Mouse (Mus musculus): ENCODE measurements around the gene Ltb4r1. TPM values are rescaled to one million over a fixed set of nuclear protein-coding genes. Genes with fewer than 3 reads are reported as not detected.

The Ltb4r1 gene
- polyA plus RNA-seq (2015; fragmentation: Nextera tagmentation; extraction: Ambion mirVana): 2.4 and 4.8 TPM in 2 replicates

DNA sequence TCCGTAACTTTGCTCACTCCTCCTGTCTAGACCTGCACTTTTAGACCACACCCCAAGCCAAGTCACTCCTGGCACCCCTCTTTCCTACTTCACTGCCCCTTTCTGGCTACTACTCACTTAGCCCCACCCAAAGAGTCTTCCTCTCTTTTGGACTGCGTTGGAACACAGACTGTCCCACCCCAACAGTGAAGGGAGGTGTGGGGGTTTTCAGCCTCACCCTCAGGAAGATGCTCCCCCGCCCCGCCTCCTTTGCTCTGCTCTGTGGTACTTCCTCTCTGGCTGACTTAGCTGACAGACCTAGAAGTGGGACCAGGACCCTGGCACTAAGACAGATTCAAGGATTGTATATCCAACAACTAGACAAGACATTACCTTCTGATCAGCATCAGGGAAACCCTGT lies at the start of gene Ltb4r1:
Ltb4r1 (plus strand) TSS at position 267 of the 400 bp plus-strand sequence.
- no peak within 1 kb of the TSS for H3K4me3 ChIP-seq (replicated peaks; ENCODE audit: low read length)
- peak within 1 kb of the TSS; percentile 27; the same call in 1 of the 2 replicates for H3K27ac ChIP-seq (ENCODE audit: low read length)
- no peaks in the 10 kb centered on the region for H3K36me3 ChIP-seq (ENCODE audit: control insufficient read depth, insufficient read depth, low read length)
- no peak for ATAC-seq (ENCODE audit: insufficient read depth, low FRiP score)
- no peaks in the 10 kb centered on the region for H3K9me3 ChIP-seq (replicated peaks; ENCODE audit: control insufficient read depth, low read length)
- H3K4me2 ChIP-seq (ENCODE audit: low read depth, low read length): no peak within 1 kb of the TSS
- peaks cover 13% of the 10 kb centered on the region for H3K4me1 ChIP-seq (ENCODE audit: control insufficient read depth, insufficient read depth, low read length)
- peaks cover 33% of the 10 kb centered on the region for H3K27me3 ChIP-seq (ENCODE audit: control insufficient read depth, insufficient read depth, low read length)
- 59% methylated on average over 4 of the region's 4 CpGs for WGBS
- no peak within 1 kb of the TSS for H3K9ac ChIP-seq (ENCODE audit: low read length)

DNA sequence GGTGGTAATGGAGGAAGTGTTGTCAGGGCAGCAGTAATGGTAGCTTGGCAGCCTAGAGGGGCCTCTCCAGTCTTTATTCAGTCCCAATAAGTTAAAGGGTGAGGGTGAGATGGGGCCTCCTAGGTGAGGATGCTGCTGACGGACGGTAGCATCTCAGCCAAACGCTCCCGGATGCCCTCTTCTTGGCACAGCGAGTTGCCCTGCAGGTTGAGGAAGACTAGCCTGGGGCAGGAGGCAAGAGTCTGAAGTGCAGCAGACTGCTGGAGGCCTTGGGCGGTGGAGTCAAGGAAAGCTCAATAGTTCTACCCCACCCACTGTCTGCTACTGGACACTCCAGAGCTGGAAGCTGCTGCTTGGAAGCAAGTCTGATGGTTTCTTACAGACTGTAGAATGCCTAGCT lies 49.5 kb upstream of the Ltb4r1 start:
- peak overlapping the region; percentile 79 for H3K27ac ChIP-seq (ENCODE audit: low read length)
- no peaks in the 10 kb centered on the region for H3K9me3 ChIP-seq (replicated peaks; ENCODE audit: control insufficient read depth, low read length)
- no peak for ATAC-seq (ENCODE audit: insufficient read depth, low FRiP score)
- H3K9ac ChIP-seq (ENCODE audit: low read length): no peak overlapping the region
- H3K4me1 ChIP-seq (ENCODE audit: control insufficient read depth, insufficient read depth, low read length): peaks cover 17% of the 10 kb centered on the region
- H3K27me3 ChIP-seq (ENCODE audit: control insufficient read depth, insufficient read depth, low read length): no peaks in the 10 kb centered on the region
- WGBS: 92% methylated on average over 6 of the region's 6 CpGs
- H3K36me3 ChIP-seq (ENCODE audit: control insufficient read depth, insufficient read depth, low read length): no peaks in the 10 kb centered on the region
- no peak overlapping the region for H3K4me3 ChIP-seq (replicated peaks; ENCODE audit: low read length)
- no peak overlapping the region for H3K4me2 ChIP-seq (ENCODE audit: low read depth, low read length)

DNA sequence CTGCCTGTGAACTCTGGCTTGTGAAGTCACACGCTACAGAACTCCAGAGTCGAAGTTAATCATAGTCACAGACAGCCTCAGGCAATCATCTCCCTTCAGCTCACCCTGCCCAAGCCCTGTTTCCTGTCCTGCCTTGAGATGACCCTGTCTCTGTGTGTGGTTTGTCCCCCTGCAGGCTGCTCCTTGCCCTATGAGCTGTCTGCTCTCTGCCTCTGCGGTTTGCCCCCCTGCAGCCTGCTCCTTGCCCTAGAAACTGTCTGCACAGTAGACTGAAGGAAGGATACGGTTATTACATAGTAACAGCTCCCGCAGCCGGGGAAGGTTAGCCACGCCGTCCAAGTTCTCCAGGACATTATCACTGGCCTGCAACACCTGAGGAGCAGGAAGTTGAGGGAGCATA lies 48.9 kb upstream of the Ltb4r1 start:
- Histone ChIP-seq H3K4me1 (ENCODE audit: control insufficient read depth, insufficient read depth, low read length) (peaks cover 20% of the 10 kb centered on the region), H3K9ac (ENCODE audit: low read length) (no peak overlapping the region), H3K36me3 (ENCODE audit: control insufficient read depth, insufficient read depth, low read length) (no peaks in the 10 kb centered on the region), H3K27ac (ENCODE audit: low read length) (no peak overlapping the region), H3K27me3 (ENCODE audit: control insufficient read depth, insufficient read depth, low read length) (no peaks in the 10 kb centered on the region), H3K9me3 (replicated peaks; ENCODE audit: control insufficient read depth, low read length) (no peaks in the 10 kb centered on the region), H3K4me2 (ENCODE audit: low read depth, low read length) (no peak overlapping the region), H3K4me3 (replicated peaks; ENCODE audit: low read length) (no peak overlapping the region)
- 79% methylated on average over 8 of the region's 8 CpGs for WGBS
- no peak for ATAC-seq (ENCODE audit: insufficient read depth, low FRiP score)

DNA sequence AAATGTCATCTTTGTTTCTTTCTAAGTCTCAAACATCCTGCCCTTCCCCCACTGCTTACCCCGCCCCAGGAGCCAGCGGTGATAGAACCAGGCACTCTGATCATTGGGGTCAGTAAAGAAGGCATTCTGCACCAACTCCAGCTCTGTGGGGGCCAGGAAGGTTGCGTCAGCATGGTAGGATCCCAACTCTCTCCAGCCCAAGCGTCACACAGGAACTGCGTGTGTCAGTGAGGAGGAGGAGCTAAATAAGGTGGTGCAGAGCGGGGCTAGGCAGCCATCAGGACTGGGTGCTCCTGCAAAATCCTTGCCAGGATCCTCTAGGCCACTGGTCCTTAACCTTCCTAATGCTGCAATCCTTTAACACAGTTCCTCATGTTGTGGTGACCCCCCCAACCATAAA lies 46.0 kb upstream of the Ltb4r1 start:
- Histone ChIP-seq H3K4me1 (ENCODE audit: control insufficient read depth, insufficient read depth, low read length) (peaks cover 7% of the 10 kb centered on the region), H3K4me3 (replicated peaks; ENCODE audit: low read length) (no peak overlapping the region), H3K36me3 (ENCODE audit: control insufficient read depth, insufficient read depth, low read length) (no peaks in the 10 kb centered on the region), H3K4me2 (ENCODE audit: low read depth, low read length) (no peak overlapping the region), H3K9ac (ENCODE audit: low read length) (no peak overlapping the region), H3K27me3 (ENCODE audit: control insufficient read depth, insufficient read depth, low read length) (no peaks in the 10 kb centered on the region), H3K9me3 (replicated peaks; ENCODE audit: control insufficient read depth, low read length) (no peaks in the 10 kb centered on the region), H3K27ac (ENCODE audit: low read length) (no peak overlapping the region)
- ATAC-seq (ENCODE audit: insufficient read depth, low FRiP score): no peak
- WGBS: 80% methylated on average over 6 of the region's 6 CpGs

DNA sequence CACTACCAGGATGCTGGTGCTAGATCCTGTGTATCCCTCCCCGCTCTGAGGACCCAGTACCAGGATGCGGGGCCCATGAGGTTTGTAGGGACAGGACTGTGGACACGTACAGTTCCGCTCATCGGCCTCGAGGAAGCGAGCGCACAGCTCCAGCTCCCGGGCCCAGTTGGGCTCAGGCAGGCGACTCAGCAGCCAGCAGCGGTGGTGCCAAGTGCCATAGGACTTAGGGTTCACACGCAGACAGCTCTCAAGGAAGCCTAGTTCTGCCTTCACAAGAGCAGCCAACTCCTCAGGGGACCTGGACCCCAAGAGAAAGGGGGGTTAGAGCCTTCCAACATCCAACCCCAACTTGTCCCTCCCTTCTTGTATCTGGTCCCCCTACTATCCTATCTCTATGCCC lies 45.1 kb upstream of the Ltb4r1 start:
- Histone ChIP-seq H3K27me3 (ENCODE audit: control insufficient read depth, insufficient read depth, low read length) (no peaks in the 10 kb centered on the region), H3K4me2 (ENCODE audit: low read depth, low read length) (peak overlapping the region; percentile 87; the same call in 1 of the 2 replicates), H3K4me1 (ENCODE audit: control insufficient read depth, insufficient read depth, low read length) (peaks cover 4% of the 10 kb centered on the region; the same call in 1 of the 2 replicates), H3K27ac (ENCODE audit: low read length) (no peak overlapping the region), H3K9ac (ENCODE audit: low read length) (no peak overlapping the region; the same call in 1 of the 2 replicates), H3K4me3 (replicated peaks; ENCODE audit: low read length) (no peak overlapping the region), H3K9me3 (replicated peaks; ENCODE audit: control insufficient read depth, low read length) (no peaks in the 10 kb centered on the region), H3K36me3 (ENCODE audit: control insufficient read depth, insufficient read depth, low read length) (no peaks in the 10 kb centered on the region)
- WGBS: 89% methylated on average over 12 of the region's 12 CpGs
- no peak for ATAC-seq (ENCODE audit: insufficient read depth, low FRiP score)

DNA sequence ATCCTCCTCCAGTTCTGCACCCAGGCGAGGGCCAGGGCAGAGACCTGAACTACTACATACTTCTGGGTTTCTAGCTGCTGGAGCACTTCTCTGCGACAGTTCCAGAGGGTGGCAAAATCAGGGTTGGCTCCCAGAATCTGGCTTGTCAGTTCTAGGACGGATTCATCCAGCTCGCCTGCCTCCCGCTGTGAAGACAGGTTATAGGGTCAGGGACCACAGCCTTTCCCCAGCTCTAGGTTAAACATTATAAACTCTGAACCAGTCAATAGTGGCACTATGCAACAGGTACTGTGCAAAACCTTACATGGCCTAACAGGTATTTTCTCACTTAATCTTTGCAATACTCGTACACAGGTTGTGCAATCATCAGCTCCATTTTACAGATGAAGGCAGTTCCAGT lies 44.7 kb upstream of the Ltb4r1 start:
- no peak for ATAC-seq (ENCODE audit: insufficient read depth, low FRiP score)
- Histone ChIP-seq H3K9me3 (replicated peaks; ENCODE audit: control insufficient read depth, low read length) (no peaks in the 10 kb centered on the region), H3K4me1 (ENCODE audit: control insufficient read depth, insufficient read depth, low read length) (peaks cover 4% of the 10 kb centered on the region; the same call in 1 of the 2 replicates), H3K36me3 (ENCODE audit: control insufficient read depth, insufficient read depth, low read length) (no peaks in the 10 kb centered on the region), H3K4me3 (replicated peaks; ENCODE audit: low read length) (peak overlapping the region; percentile 92), H3K4me2 (ENCODE audit: low read depth, low read length) (peak overlapping the region; percentile 87), H3K9ac (ENCODE audit: low read length) (peak overlapping the region; percentile 92; the same call in 1 of the 2 replicates), H3K27me3 (ENCODE audit: control insufficient read depth, insufficient read depth, low read length) (no peaks in the 10 kb centered on the region), H3K27ac (ENCODE audit: low read length) (peak overlapping the region; percentile 60)
- 72% methylated on average over 6 of the region's 6 CpGs for WGBS

DNA sequence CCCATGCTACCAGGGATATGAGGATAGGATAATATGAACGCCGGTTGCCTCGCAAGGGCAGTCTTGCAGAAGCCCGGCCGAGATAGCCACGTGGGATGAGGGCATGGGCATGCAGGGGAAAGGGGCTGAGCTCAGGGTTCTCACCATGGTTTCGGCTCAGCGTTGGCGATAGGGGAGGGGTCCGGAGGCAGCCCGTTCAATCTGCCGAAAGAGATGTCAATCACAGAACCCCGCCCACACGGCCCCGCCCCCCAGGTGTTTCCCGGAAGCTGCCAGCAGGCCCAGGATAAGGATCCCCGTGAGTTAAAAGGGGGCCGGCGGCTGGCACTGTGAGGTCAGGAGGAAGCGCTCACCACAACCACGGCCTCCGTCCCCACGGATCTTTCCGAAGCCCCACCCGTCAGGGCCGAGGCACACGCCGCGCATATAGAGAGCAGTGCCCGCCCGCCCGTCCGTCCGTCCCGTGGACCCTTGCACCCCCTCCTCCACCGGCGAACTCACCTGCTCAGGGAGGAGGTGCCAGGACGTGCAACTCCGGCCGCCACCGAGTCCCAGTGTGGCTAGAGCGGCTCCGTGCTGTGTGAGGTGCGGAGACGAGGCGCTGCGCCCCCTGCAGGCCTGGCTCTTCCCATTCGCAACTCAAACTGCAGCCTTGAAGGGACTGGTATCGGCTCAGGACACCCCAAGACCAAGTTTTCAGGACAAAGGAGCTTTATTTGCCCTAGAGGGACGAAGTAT lies 43.9 kb upstream of the Ltb4r1 start, which contains the start of gene Rabggta:
Rabggta (minus strand) TSS at position 564 of the 738 bp plus-strand sequence.
- Histone ChIP-seq H3K27ac (ENCODE audit: low read length) (peak within 1 kb of the TSS; percentile 90), H3K9me3 (replicated peaks; ENCODE audit: control insufficient read depth, low read length) (no peaks in the 10 kb centered on the region), H3K4me3 (replicated peaks; ENCODE audit: low read length) (peak within 1 kb of the TSS; percentile 92), H3K4me2 (ENCODE audit: low read depth, low read length) (peak within 1 kb of the TSS; percentile 87), H3K4me1 (ENCODE audit: control insufficient read depth, insufficient read depth, low read length) (peaks cover 4% of the 10 kb centered on the region; the same call in 1 of the 2 replicates), H3K27me3 (ENCODE audit: control insufficient read depth, insufficient read depth, low read length) (no peaks in the 10 kb centered on the region), H3K36me3 (ENCODE audit: control insufficient read depth, insufficient read depth, low read length) (no peaks in the 10 kb centered on the region), H3K9ac (ENCODE audit: low read length) (peak within 1 kb of the TSS; percentile 92)
- ATAC-seq (ENCODE audit: insufficient read depth, low FRiP score): peak; percentile 95
- WGBS: under 1% methylated on average over 50 of the region's 50 CpGs

DNA sequence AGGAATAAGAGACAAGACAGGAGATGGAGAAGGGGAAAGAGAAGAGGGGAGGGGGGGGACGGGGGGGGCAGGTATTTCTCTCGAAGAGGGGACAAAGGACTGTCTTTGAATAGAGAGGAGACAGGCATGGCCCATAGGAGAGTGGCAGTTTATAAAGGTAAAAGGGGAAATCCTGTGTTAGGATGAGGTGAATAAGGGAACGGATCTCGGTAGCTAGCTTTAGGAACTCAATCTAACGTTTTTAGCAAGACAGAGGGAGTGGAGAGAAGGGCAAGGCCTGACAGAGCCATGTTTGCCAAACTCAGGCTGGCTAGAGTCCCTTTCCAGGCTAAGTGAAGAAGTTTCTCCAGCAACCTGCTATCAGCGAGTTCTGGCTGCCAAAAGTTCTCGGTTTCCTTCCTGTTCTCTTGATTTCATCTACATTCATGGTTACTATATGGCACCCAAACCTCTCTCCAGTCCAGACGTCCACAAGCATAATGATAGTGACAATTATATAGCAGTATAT lies 43.3 kb upstream of the Ltb4r1 start:
- peaks cover 4% of the 10 kb centered on the region; the same call in 1 of the 2 replicates for H3K4me1 ChIP-seq (ENCODE audit: control insufficient read depth, insufficient read depth, low read length)
- H3K9me3 ChIP-seq (replicated peaks; ENCODE audit: control insufficient read depth, low read length): no peaks in the 10 kb centered on the region
- peak overlapping the region; percentile 87 for H3K4me2 ChIP-seq (ENCODE audit: low read depth, low read length)
- H3K27ac ChIP-seq (ENCODE audit: low read length): peak overlapping the region; percentile 18; the same call in 1 of the 2 replicates
- 51% methylated on average over 8 of the region's 8 CpGs for WGBS
- peak overlapping the region; percentile 92 for H3K9ac ChIP-seq (ENCODE audit: low read length)
- ATAC-seq (ENCODE audit: insufficient read depth, low FRiP score): no peak
- no peaks in the 10 kb centered on the region for H3K36me3 ChIP-seq (ENCODE audit: control insufficient read depth, insufficient read depth, low read length)
- H3K27me3 ChIP-seq (ENCODE audit: control insufficient read depth, insufficient read depth, low read length): no peaks in the 10 kb centered on the region
- H3K4me3 ChIP-seq (replicated peaks; ENCODE audit: low read length): peak overlapping the region; percentile 92

DNA sequence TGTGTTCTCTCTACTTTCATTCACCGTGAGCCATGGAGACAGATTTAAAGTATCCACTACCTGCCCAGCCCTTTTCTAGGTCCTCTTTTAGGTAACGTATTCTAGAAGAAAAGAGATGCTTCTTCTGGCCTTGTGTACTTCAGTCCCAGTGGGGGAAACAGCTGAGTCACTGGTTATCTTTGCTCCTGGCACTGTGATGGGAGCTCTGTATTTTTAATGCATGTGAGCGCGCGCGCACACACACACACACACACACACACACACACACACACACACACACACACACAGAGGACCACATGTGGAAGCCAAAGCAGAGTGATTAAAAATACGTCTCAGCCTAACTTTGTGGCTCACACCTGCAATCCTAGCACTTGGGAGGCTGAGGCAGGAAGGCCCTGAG lies 42.3 kb upstream of the Ltb4r1 start:
- no peak overlapping the region for H3K27ac ChIP-seq (ENCODE audit: low read length)
- no peak overlapping the region for H3K9ac ChIP-seq (ENCODE audit: low read length)
- H3K36me3 ChIP-seq (ENCODE audit: control insufficient read depth, insufficient read depth, low read length): no peaks in the 10 kb centered on the region
- peaks cover 4% of the 10 kb centered on the region; the same call in 1 of the 2 replicates for H3K4me1 ChIP-seq (ENCODE audit: control insufficient read depth, insufficient read depth, low read length)
- H3K27me3 ChIP-seq (ENCODE audit: control insufficient read depth, insufficient read depth, low read length): no peaks in the 10 kb centered on the region
- H3K9me3 ChIP-seq (replicated peaks; ENCODE audit: control insufficient read depth, low read length): no peaks in the 10 kb centered on the region
- H3K4me2 ChIP-seq (ENCODE audit: low read depth, low read length): no peak overlapping the region
- WGBS: 91% methylated on average over 7 of the region's 7 CpGs
- ATAC-seq (ENCODE audit: insufficient read depth, low FRiP score): no peak
- no peak overlapping the region for H3K4me3 ChIP-seq (replicated peaks; ENCODE audit: low read length)

Data from stomach, embryonic 16.5 days (tissue).